Mouse (Mus musculus) kidney, adult 18-20 months (tissue): ENCODE measurements around the gene Sdccag8.
"Not testable (repeated sequence)": the region's sequence is repeated elsewhere in the genome, so short reads cannot be mapped to it uniquely, and the experiment has no call there.

Experiments
- DNase-seq: peaks from one replicate; pipeline ENCODE4 v3.0.0; 2021

The Sdccag8 gene

GRCm38 (mm10) chr1:176880101-176880500, 65.6 kb downstream of the Sdccag8 start:
- DNase-seq = no peak

GRCm38 (mm10) chr1:176880943-176881342, 66.5 kb downstream of the Sdccag8 start:
- no peak for DNase-seq

GRCm38 (mm10) chr1:176885207-176885933, 70.9 kb downstream of the Sdccag8 start:
- no peak for DNase-seq

- no peak for DNase-seq
These were observed 71.5 kb downstream of the Sdccag8 start for GRCm38 (mm10) chr1:176886002-176886401.

DNA sequence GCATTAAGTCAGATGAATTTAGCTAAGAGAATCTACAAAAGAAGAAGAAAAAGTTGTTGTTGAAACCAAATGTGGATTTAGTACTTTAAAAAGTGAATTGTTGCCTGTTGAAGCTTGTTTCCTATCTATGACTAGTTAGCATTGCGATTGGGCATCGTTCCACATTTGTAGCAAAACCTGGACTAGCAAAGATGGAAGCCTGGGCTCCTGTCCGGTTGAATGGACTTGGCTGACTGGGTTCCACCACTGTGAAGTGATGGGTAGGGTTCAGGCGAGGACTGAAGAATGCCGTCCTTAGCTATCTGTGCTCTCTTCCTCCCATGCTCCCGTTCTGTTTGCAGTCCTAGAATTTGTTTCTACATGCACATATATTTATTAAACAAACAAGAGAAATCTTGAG, 89.3 kb downstream of the Sdccag8 start:
- DNase-seq = no peak

DNA sequence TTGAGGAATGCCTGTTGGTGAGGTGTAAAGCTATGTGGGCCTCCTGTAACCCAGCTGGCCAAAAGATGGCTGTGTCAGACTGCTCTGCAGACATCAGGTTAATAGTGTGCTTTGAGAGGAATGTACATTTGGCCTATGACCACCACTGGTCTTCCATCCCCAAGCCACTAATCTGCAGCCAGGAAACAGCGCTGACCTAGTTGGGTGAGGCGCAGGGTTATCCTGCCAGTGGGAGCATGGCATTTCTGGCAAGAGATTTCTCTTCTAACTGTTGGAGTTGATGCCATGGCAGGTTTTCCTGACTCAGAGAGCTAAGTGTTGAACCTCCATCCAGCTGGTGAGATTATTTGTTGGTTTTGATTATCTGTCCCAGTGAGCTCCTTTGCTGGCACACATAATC, 101.5 kb downstream of the Sdccag8 start:
- DNase-seq = no peak

- DNase-seq = no peak
These were observed 105.0 kb downstream of the Sdccag8 start for GRCm38 (mm10) chr1:176919486-176919885.

GRCm38 (mm10) chr1:176922842-176923241, 108.4 kb downstream of the Sdccag8 start:
- DNase-seq = no peak

DNA sequence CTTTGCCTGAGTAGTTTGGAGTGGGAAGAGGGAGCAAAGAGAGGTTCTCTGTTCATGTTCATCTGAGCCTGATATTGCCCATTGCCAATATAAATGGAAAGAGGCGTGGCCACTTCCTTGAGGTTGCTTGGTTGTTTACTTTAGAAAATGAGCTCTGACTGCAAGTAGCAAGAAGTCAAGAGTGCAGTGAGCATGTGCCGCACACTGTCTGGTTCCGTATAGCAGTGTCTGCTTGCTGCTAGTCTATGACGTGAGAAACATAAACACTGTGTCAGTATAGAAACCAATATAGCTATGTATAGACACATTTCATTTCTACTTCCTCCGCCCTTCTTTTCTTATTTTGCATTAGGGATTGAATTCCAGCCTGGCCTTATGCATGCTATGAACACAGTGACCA, 111.5 kb downstream of the Sdccag8 start:
- no peak for DNase-seq

DNA sequence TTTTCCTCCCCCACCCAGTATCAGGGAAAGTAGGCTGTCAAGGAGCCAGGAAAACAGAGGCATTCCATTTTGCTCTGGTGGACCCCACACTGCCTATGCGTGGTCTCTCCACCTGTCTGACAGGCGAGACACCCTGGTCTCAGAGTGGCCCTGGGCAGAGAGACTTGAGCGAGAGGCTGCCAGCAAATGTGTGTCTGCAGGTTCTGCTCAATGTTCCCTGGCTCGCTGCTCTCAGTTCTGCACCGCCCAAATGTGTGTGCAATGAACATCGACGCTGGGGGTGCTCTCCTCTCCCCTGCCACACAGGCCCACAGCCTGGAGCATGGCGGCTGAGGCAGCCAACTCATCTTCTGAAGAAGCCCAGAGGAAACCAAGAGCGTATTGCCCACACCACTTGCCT, 112.9 kb downstream of the Sdccag8 start:
- DNase-seq = no peak

DNA sequence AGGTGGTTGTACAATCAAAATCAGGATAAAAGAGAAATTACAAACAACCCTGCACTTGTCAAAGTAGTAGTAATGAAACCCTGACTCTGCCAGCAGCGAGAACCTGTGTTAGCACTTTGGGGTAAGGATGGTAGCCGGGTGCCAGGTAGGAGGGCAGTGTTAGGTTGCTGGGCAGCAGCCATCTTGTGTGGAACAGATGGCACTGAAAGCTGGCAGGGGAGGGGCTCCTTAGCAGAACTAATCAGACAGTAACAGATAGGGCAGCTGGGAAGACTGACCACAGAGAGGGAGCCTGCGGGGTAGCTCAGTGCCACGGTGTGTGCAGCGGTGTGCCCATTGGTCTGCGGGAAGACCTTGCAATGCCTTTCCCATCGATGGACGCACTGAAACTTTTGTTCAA, 115.2 kb downstream of the Sdccag8 start:
- no peak for DNase-seq

DNA sequence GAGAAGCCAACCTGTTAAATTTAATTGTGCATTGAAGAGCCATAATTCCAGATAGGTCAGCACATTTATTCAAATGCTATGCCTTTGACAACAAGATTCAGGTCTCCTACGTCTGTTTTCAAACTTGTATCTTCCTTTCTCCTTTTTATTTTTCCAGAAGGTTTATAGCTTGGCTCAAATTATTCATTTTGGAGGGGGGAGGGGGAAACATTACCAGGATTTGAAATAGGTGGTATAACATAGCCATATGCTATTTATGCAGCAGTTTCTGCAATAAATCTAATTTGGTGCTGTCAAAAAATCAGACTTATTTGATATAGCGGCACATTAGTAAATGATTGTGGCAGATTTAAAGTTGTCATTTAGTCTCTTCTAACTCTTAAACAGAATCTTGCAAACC, 116.1 kb downstream of the Sdccag8 start:
- DNase-seq = no peak

DNA sequence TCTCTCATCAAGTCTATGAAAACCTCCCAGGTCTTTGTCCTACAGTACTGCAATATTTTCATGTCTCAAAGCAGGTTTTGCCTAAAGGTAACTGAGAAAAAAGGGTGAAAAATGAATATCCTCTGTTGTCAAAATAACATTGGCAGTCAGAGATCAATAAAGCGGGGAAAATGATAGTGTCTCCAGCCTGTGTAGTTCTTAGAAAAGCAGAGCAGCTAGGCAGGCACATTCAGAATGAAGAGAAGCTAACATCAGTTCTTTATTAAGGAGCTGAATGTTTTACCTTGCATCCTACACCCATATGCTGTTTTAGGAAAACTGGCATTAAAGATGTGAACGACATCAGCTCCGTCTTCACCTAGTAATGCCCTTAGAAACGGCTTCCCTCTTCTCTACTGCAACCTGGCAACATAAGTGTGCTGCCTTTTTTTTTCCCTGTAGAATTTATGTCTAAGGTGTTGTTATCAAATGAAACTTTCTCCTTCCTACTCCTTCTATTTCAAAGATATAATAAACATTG, 116.6 kb downstream of the Sdccag8 start:
- DNase-seq = no peak

DNA sequence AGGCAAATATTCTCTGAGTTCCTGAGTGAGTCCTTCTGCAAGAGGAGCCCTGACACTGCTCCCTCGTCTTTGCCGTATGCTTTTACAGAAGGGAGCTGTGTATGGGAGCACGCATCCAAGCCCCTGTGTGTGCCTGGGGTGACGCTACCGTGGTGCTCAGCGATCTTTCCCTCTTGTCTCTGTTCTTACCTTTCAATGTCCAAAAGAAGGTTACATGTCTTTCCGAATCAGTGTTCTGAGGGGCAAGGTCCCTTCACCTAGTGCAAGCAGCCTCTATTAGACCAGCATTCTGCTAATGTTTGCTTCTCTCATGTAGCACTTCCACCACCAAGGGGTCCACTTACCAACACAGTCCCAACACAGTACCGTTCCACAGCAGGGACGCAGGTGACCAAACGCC, 117.1 kb downstream of the Sdccag8 start:
- no peak for DNase-seq

- DNase-seq = no peak
These were observed 118.0 kb downstream of the Sdccag8 start for GRCm38 (mm10) chr1:176932320-176932950.

- no peak for DNase-seq
These were observed 118.9 kb downstream of the Sdccag8 start for GRCm38 (mm10) chr1:176933319-176933718.

DNA sequence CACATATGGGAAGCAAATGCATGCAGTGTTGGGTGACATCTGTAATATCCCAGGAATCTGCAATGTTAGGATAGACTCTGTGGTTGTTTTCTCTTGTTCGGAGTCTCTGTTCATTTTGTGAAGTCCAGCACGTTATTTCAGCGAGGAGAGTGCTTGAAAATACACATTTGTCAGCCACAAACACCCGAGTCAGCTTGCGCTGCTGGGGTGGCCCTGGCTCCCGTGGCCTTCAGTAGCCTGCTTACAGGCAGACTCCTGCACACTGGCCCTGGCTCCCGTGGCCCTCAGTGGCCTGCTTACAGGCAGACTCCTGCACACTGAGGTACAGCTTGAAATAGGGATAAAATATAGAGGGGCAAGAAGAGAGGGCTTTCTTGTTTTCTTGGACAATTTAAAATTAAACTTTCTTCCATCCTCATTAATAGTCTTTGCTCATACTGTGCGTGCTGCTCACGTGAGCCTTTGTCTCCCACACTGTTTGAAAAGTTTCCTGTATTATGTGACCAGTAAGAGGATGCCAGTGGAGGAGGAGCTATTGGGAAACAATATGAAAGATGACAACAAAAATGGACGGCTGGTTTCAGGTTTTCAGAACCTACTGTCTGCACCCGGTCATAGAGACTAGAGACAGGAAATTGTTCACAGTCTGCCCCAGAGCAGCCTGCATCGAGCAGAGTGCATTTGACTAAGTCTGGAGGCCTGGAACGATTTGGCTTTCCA, 119.7 kb downstream of the Sdccag8 start:
- no peak for DNase-seq

DNA sequence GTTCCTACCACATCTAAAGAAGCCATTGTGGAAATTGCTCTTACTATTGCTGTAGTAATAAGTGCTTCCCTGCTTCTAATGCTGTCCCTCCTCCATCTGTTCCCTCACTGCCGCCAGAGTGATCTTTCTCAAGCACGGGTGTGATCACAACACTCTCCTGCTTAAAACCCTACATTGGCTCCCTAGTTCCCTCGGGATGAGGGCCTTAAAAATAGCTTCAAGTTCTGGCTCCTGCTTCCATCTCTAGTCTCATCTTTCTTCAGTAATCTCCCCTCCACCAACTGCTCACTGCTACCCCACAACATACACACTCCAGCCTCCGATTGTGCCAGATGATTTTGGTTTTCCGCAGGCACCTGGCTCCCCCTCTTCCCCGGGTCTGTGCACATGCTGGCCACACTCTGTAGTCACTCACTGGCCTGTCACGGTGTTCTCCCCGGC, 125.5 kb downstream of the Sdccag8 start:
- no peak for DNase-seq

DNA sequence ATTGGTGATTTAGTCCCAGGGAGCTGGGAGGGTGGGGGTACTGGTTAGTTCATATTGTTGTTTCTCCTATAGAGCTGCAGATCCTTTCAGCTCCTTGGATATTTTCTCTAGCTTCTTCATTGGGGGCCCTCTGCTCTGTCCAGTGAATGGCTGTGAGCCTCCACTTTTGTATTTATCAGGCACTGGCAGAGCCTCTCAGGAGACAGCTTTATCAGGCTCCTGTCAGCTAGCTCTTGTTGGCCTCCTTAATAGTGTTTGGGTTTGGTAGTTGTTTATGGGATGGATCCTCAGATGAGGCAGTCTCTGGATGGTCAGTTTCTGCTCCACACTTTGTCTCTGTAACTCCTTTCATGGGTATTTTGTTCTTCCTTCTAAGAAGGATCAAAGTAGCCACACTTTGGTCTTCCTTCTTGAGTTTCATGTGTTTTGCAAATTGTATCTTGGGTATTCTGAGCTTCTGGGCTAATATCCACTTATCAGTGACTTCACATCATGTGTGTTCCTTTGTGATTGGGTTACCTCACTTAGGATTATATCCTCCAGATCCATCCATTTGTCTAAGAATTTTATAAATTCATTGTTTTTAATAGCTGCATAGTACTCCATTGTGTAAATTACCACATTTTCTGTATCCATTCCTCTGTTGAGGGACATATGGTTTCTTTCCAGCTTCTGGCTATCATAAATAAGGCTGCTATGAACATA, 127.0 kb downstream of the Sdccag8 start:
- not testable (repeated sequence) for DNase-seq

DNA sequence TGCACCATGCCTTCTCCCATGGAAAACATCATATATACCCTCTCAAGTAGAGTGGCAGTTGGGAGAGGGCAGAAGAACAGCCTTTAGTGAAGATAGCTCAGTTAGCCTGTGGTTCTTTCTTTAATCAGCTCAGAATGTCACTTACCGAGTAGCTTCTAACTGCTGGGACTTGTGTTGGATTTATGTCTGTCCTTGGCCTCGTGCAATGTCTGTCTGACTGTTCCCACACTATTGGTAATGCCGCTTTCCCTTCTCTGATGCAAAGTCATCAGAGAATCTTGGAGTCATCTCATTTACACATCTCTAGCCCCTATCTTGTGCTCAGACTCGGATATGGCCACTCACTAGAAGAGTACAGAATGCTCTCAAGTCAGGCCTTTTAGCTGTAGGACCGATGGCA, 128.7 kb downstream of the Sdccag8 start:
- DNase-seq = no peak

GRCm38 (mm10) chr1:176943987-176944386, 129.5 kb downstream of the Sdccag8 start:
- DNase-seq = no peak

GRCm38 (mm10) chr1:176944458-176945174, 130.2 kb downstream of the Sdccag8 start:
- no peak for DNase-seq

GRCm38 (mm10) chr1:176945175-176945540, 130.7 kb downstream of the Sdccag8 start:
- no peak for DNase-seq
